Mouse (Mus musculus): ENCODE results near the gene Gm21764.
"Not testable (repeated sequence)": the region's sequence is repeated elsewhere in the genome, so short reads cannot be mapped to it uniquely, and the experiment has no call there.

The Gm21764 gene

GRCm38 (mm10) chrY:18061712-18062111, at the start of gene Gm21764:
Gene Gm21764 (minus strand): TSS chrY:18061812.
- DNase-seq (ENCODE audit: low spot score): not testable (repeated sequence)

GRCm38 (mm10) chrY:18088816-18089215, 27.2 kb upstream of the Gm21764 start, which contains the start of gene Ssty1:
Gene Ssty1 (plus strand): TSS chrY:18089116.
- not testable (repeated sequence) for DNase-seq (ENCODE audit: low spot score)

Measured in T-cell, adult 2 months (primary cell).